Mouse (Mus musculus): ENCODE results near the gene Ttll5. TPM values are rescaled to one million over a fixed set of nuclear protein-coding genes. Genes with fewer than 3 reads are reported as not detected.
A peak's percentile ranks its signal among the peaks of the same experiment; 100 is the strongest.

The Ttll5 gene
- total RNA-seq (2021) (10 to 100 TPM; 11.4 to 14.2 TPM), polyA plus RNA-seq (2012; rRNA removed) (10.1 and 10.5 TPM in 2 replicates)
- long read RNA-seq, full-length matches to known transcripts: 1 of 2 reads
- long read RNA-seq, partial matches to known transcripts: 0 of 2 reads
- long read RNA-seq, other reads (novel, unspliced or antisense): 1 of 2 reads

DNA sequence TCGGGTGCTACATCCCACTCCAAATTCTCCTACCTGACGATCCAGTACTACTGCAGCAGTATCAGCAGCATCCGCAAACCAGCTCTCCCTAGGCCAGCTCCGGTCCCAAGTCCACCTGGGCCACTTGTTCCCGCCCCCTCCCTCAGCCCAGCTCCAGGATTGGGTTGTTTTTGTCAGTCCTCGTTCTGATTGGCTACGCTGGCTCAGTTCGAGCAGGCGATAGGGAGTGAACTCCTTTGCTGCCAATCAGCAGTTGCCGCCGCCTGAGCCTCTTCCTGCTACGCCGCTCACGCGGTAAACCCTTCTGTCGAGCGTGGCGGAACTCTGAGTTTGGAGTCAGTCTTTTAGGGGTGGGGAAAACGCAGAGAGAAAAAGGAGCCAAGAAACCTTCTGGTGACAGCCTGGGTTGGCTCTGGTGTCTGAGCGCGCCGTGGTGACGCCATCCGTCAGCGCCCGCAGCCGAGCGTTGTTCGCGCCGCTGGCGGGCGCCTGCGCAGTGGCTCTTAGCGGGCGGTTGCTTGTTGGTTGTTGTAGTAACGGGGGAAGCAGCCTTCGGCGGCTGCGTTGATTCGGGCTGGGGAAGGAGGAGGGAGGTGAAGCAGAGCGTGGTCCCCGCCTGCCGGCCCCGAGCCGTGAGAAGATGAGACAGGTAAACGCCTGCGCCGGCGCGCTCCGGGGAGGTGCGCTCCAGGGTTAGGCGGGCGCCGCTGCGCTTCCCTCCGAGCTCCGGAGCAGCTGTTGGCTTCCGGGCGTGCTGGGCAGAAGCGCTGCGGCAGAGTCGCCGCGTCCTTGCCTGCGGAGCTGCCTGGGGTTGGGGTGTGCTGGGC lies at the start of gene Ttll5, which contains the start of gene Erg28:
Gene Ttll5 (plus strand): TSS at position 222 of the 827 bp plus-strand sequence.
Gene Erg28 (minus strand): TSS at position 113 of the 827 bp plus-strand sequence.
- Histone ChIP-seq H3K4me3 (peak within 1 kb of the TSS; percentile 73), H3K27ac (peak within 1 kb of the TSS; percentile 90), H3K27me3 (ENCODE audit: control insufficient read depth, insufficient read depth, low read length) (no peaks in the 10 kb centered on the region), H3K9ac (ENCODE audit: low read depth, low read length) (peak within 1 kb of the TSS; percentile 80), H3K79me2 (replicated peaks; ENCODE audit: control insufficient read depth, insufficient read depth, low read length) (no peaks in the 10 kb centered on the region; the same call in 1 of the 2 replicates), H3K4me1 (ENCODE audit: control insufficient read depth, insufficient read depth, low read length) (no peaks in the 10 kb centered on the region), H3K36me3 (ENCODE audit: control insufficient read depth, insufficient read depth, low read length) (no peaks in the 10 kb centered on the region)
- DNase-seq: peak; percentile 96 to 97
- intact Hi-C loops (cut with DNase I): loop anchor here (10.0 kb wide), 1 partner anchor 480 kb away; no protein-coding TSS in a partner anchor
- under 1% methylated on average over 67 of the region's 67 CpGs for WGBS
- TF ChIP-seq CTCF (IDR thresholded peaks at IDR 0.05): no peak
- TF ChIP-seq EP300 (IDR thresholded peaks at IDR 0.05; ENCODE audit: insufficient read depth, low read depth, low read length): 0 out of 2 replicates have a peak, but pooled peaks have one; percentile 7
- peak; percentile 78 for TF ChIP-seq POLR2A (IDR thresholded peaks at IDR 0.05; ENCODE audit: insufficient read depth, low read depth, low read length)

DNA sequence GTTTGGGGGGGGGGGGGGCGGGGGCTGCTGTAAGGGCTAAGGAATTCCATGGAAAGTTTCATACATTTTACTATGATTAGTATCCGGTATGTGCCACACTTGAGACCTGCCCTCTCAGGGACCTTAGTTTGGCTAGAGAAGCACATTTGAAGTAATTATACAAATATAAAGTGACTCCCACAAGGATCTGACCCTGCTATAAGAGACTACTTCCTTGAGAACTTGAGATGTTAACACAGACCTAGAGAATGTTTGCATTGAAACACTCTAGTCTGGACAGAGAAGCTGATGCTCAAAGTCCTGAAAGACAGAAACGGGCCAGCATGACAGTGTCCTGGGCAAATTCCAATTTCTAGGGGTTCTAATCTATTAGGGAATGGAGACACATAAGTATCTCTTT lies 45.5 kb upstream of the Ttll5 start:
- no peak for DNase-seq
- WGBS: 71% methylated on average over 3 of the region's 3 CpGs

DNA sequence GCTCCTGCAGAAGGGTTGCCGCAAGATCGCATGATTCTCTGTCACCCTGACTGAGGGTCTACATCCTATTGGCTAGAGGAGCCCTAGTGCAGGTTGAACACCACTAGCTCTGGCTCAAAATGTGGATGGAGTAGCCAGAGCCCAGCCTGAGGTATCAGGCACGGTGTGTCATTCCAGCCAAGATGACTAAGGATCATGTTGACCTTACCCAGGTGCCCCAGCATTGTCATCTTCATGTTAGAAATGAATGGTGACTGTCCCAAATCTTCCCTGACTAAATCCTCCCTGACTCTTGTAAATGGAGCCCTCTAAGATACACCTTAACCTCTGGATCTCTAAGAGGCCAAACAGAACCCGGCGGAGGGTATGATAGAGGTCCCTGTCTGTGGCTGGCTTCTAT lies 44.8 kb upstream of the Ttll5 start:
- Histone ChIP-seq H3K4me3 (no peak overlapping the region), H3K36me3 (ENCODE audit: control insufficient read depth, insufficient read depth, low read length) (no peaks in the 10 kb centered on the region), H3K79me2 (replicated peaks; ENCODE audit: control insufficient read depth, insufficient read depth, low read length) (no peaks in the 10 kb centered on the region), H3K27ac (no peak overlapping the region), H3K4me1 (ENCODE audit: control insufficient read depth, insufficient read depth, low read length) (no peaks in the 10 kb centered on the region), H3K9ac (ENCODE audit: low read depth, low read length) (no peak overlapping the region), H3K27me3 (ENCODE audit: control insufficient read depth, insufficient read depth, low read length) (no peaks in the 10 kb centered on the region)
- WGBS: 93% methylated on average over 5 of the region's 5 CpGs
- TF ChIP-seq POLR2A (IDR thresholded peaks at IDR 0.05; ENCODE audit: insufficient read depth, low read depth, low read length): no peak
- no peak for TF ChIP-seq EP300 (IDR thresholded peaks at IDR 0.05; ENCODE audit: insufficient read depth, low read depth, low read length)
- no peak for TF ChIP-seq CTCF (IDR thresholded peaks at IDR 0.05)
- DNase-seq: no peak
- intact Hi-C loops (cut with DNase I): no loop called here

More for the DNA sequence above, 45.5 kb upstream of the Ttll5 start:
- TF ChIP-seq CTCF (IDR thresholded peaks at IDR 0.05) (no peak), POLR2A (IDR thresholded peaks at IDR 0.05; ENCODE audit: insufficient read depth, low read depth, low read length) (no peak), EP300 (IDR thresholded peaks at IDR 0.05; ENCODE audit: insufficient read depth, low read depth, low read length) (no peak)
- H3K27ac ChIP-seq: no peak overlapping the region
- H3K79me2 ChIP-seq (replicated peaks; ENCODE audit: control insufficient read depth, insufficient read depth, low read length): no peaks in the 10 kb centered on the region
- no peaks in the 10 kb centered on the region for H3K27me3 ChIP-seq (ENCODE audit: control insufficient read depth, insufficient read depth, low read length)
- no peaks in the 10 kb centered on the region for H3K4me1 ChIP-seq (ENCODE audit: control insufficient read depth, insufficient read depth, low read length)
- no peaks in the 10 kb centered on the region for H3K36me3 ChIP-seq (ENCODE audit: control insufficient read depth, insufficient read depth, low read length)
- intact Hi-C loops (cut with DNase I): no loop called here
- H3K9ac ChIP-seq (ENCODE audit: low read depth, low read length): no peak overlapping the region
- H3K4me3 ChIP-seq: no peak overlapping the region

DNA sequence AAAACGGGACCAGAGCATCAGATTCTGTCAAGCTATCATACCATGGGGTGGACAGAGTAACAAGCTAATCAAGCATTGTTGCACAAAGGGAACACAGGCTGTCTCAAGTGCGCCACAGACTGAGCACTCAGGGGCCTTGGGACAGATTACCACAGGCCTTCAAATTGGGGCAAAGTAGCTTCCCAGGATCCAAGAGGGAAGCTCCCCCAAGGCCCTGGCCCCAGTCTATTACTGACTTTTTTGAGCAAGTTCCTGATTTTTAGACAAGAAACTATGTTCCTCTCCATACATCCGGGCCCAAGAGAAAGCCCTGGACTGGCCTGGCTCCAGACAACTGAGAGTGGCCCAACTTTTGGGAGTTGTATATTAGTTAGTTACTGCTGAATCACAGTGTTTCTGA lies 42.9 kb upstream of the Ttll5 start:
- intact Hi-C loops (cut with DNase I): no loop called here
- TF ChIP-seq CTCF (IDR thresholded peaks at IDR 0.05) (no peak), EP300 (IDR thresholded peaks at IDR 0.05; ENCODE audit: insufficient read depth, low read depth, low read length) (no peak), POLR2A (IDR thresholded peaks at IDR 0.05; ENCODE audit: insufficient read depth, low read depth, low read length) (no peak)
- 77% methylated on average over 3 of the region's 3 CpGs for WGBS
- no peaks in the 10 kb centered on the region for H3K79me2 ChIP-seq (replicated peaks; ENCODE audit: control insufficient read depth, insufficient read depth, low read length)
- H3K4me1 ChIP-seq (ENCODE audit: control insufficient read depth, insufficient read depth, low read length): peaks cover 1% of the 10 kb centered on the region; the same call in 1 of the 2 replicates
- H3K36me3 ChIP-seq (ENCODE audit: control insufficient read depth, insufficient read depth, low read length): no peaks in the 10 kb centered on the region
- H3K9ac ChIP-seq (ENCODE audit: low read depth, low read length): no peak overlapping the region
- no peaks in the 10 kb centered on the region for H3K27me3 ChIP-seq (ENCODE audit: control insufficient read depth, insufficient read depth, low read length)
- DNase-seq: no peak
- H3K27ac ChIP-seq: no peak overlapping the region
- no peak overlapping the region for H3K4me3 ChIP-seq

GRCm38 (mm10) chr12:85784916-85785815 lies 39.3 kb upstream of the Ttll5 start:
- 63% methylated on average over 19 of the region's 19 CpGs for WGBS
- H3K79me2 ChIP-seq (replicated peaks; ENCODE audit: control insufficient read depth, insufficient read depth, low read length): no peaks in the 10 kb centered on the region
- H3K4me3 ChIP-seq: no peak overlapping the region
- peaks cover 1% of the 10 kb centered on the region; the same call in 1 of the 2 replicates for H3K4me1 ChIP-seq (ENCODE audit: control insufficient read depth, insufficient read depth, low read length)
- H3K36me3 ChIP-seq (ENCODE audit: control insufficient read depth, insufficient read depth, low read length): no peaks in the 10 kb centered on the region
- no peaks in the 10 kb centered on the region for H3K27me3 ChIP-seq (ENCODE audit: control insufficient read depth, insufficient read depth, low read length)
- TF ChIP-seq EP300 (IDR thresholded peaks at IDR 0.05; ENCODE audit: insufficient read depth, low read depth, low read length) (no peak), POLR2A (IDR thresholded peaks at IDR 0.05; ENCODE audit: insufficient read depth, low read depth, low read length) (no peak)
- H3K9ac ChIP-seq (ENCODE audit: low read depth, low read length): no peak overlapping the region
- peak overlapping the region; percentile 65 for H3K27ac ChIP-seq
- intact Hi-C loops (cut with DNase I): loop anchor here (2.0 kb wide), 1 partner anchor 34 kb away; no protein-coding TSS in a partner anchor
- DNase-seq: peak; percentile 35 to 55
